Mouse (Mus musculus) lung, adult 2 months (tissue): ENCODE results near the gene Mtus2.

Experiments used
- CTCF ChIP-seq: fragments of 200-500 bp; IDR thresholded peaks from 2 replicates; pipeline ENCODE4 v1.5.1; 2011; ENCODE audit warnings: mild to moderate bottlenecking, low read length, control low read depth; ENCODE audit not compliant: insufficient read depth
- POLR2A ChIP-seq: fragments of 200-500 bp; IDR thresholded peaks from 2 replicates; pipeline ENCODE4 v1.6.1; 2011; ENCODE audit warnings: low read depth, mild to moderate bottlenecking, control low read depth, low read length, borderline replicate concordance; ENCODE audit errors: extremely low read depth

DNA sequence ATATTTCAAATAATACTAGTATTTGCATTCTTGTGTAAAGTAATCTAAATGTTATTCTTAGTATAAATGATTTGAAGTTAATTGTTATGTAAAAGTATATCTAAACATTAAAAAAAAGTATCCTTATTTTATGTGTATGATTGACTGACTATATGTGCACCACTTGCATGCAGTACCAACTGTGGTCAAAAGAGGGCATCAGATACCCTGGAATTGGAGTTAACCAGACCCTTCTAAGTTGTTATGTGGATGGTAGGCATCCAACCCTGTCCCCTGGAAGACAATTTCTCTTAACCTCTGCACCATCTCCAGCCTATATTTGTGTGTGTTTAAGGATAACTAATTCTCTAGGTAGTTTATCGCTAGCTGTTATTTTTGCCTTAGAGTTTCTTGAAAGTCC lies 126.4 kb downstream of the Mtus2 start:
- TF ChIP-seq POLR2A (no peak), CTCF (no peak)
